Mouse (Mus musculus): ENCODE data around the gene Med27. TPM values are rescaled to one million over a fixed set of nuclear protein-coding genes. Genes with fewer than 3 reads are reported as not detected.

Gene Med27
- polyA plus RNA-seq, 1 experiment, result 33.3 TPM

DNA sequence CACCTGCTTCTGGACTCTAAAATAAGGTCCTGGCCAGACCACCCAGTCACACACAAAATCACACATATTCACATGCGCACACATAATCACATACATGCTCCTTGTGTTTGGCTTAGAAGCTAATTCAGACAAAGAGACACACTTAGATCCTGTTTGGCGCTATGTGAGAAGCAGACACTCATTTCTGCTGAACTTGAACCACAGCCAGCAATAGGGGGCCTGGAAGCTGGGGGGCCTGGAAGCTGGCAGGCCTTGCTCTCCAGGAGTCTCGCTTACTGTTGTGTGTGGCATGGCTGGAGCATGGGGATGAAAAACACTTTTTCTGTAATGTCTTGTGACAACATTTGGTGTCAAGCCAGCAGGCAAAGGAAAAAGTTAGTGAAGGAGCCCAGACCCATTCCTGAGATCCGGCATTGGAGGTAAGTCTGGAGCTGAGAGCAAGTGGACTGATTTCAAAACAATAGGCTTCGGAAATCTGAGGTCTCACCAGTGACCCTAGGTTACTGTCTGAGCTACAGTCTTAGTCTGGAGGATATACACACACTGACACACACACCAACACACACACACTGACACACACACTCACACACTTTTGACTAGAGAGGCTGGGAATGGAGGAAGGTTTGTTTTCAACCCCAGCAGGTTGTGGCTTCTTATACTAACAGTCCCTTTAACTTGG, 189.1 kb downstream of the Med27 start:
- 88% methylated on average over 5 of the region's 5 CpGs for WGBS
- Histone ChIP-seq H3K4me1 (ENCODE audit: control insufficient read depth, insufficient read depth, insufficient read length, low read length) (no peaks in the 10 kb centered on the region), H3K27me3 (ENCODE audit: control insufficient read depth, insufficient read depth, low read length) (no peaks in the 10 kb centered on the region), H3K4me3 (ENCODE audit: low read depth, low read length) (no peak overlapping the region), H3K27ac (ENCODE audit: insufficient read depth, low read depth, low read length) (no peak overlapping the region), H3K36me3 (ENCODE audit: control insufficient read depth, insufficient read depth, low read length) (no peaks in the 10 kb centered on the region)
- TF ChIP-seq POLR2A (IDR thresholded peaks at IDR 0.05; ENCODE audit: low read depth, low read length) (no peak), CTCF (IDR thresholded peaks at IDR 0.05; ENCODE audit: extremely low read depth, insufficient read length, insufficient replicate concordance, low read depth, low read length) (no peak)

DNA sequence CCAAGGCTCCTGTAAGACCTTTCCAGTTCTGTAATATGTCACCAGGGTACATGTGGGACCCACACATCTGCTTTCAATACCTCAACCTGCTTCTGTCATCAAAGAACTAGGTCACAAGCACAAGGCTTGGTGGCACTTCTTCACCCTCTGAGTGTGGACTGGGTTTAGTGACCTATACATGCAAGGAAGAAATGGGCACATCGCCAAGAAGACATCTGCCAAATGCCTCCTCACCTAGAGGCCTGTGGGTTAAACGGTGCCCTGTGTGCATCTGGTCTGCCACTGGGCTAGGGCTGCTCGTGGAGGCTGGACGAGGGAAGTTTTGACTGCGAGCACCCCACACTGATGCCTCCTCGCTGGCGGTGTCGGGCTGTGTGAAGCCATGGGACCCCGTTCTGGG, 189.9 kb downstream of the Med27 start:
- Histone ChIP-seq H3K4me3 (ENCODE audit: low read depth, low read length) (no peak overlapping the region), H3K27ac (ENCODE audit: insufficient read depth, low read depth, low read length) (no peak overlapping the region), H3K4me1 (ENCODE audit: control insufficient read depth, insufficient read depth, insufficient read length, low read length) (no peaks in the 10 kb centered on the region), H3K27me3 (ENCODE audit: control insufficient read depth, insufficient read depth, low read length) (no peaks in the 10 kb centered on the region), H3K36me3 (ENCODE audit: control insufficient read depth, insufficient read depth, low read length) (no peaks in the 10 kb centered on the region)
- 78% methylated on average over 9 of the region's 9 CpGs for WGBS
- TF ChIP-seq POLR2A (IDR thresholded peaks at IDR 0.05; ENCODE audit: low read depth, low read length) (no peak), CTCF (IDR thresholded peaks at IDR 0.05; ENCODE audit: extremely low read depth, insufficient read length, insufficient replicate concordance, low read depth, low read length) (no peak)

DNA sequence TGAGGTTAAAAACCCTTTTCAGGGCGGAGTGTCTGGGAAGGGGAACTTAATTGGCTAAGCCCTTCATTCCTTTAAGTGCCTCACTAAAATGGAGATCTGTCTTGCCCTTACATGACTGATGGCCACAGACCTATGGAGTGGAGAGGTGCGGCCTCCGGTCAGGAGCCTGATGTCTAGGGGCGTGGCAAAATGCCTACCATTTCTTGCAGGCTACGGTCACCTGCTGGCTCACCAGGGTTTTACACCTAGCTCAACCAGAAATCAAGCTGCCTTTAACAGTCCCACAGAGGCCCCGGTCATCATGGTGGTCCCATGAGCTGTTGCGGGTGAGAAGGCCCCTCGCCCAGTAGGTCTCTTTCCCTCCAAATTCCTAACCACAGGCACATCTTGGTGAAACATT, 190.7 kb downstream of the Med27 start:
- Histone ChIP-seq H3K27ac (ENCODE audit: insufficient read depth, low read depth, low read length) (no peak overlapping the region), H3K36me3 (ENCODE audit: control insufficient read depth, insufficient read depth, low read length) (no peaks in the 10 kb centered on the region), H3K4me3 (ENCODE audit: low read depth, low read length) (no peak overlapping the region), H3K27me3 (ENCODE audit: control insufficient read depth, insufficient read depth, low read length) (no peaks in the 10 kb centered on the region), H3K4me1 (ENCODE audit: control insufficient read depth, insufficient read depth, insufficient read length, low read length) (no peaks in the 10 kb centered on the region)
- WGBS, result 45% methylated on average over 8 of the region's 8 CpGs
- TF ChIP-seq CTCF (IDR thresholded peaks at IDR 0.05; ENCODE audit: extremely low read depth, insufficient read length, insufficient replicate concordance, low read depth, low read length) (peak; percentile 44; the same call in 1 of the 2 replicates), POLR2A (IDR thresholded peaks at IDR 0.05; ENCODE audit: low read depth, low read length) (no peak)

DNA sequence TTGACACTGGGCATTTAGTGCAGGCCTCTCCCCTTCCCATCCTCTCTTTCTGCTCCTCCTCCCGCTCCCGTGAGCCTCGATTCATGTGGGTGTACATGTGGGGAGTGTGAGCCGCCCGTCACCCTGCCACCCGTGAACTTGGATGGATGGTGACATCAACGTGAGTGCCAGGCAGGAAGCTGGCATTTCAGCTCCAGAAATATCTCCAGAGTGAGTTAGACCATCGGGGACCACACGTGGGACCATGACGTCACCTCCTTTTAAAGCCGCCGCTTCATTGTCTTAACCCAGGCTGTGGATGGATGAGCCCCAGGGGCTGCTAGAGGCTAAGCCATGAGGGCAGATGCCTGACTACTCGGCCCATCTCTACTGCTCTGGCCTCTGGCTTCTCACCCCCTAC, 195.4 kb downstream of the Med27 start:
- Histone ChIP-seq H3K27me3 (ENCODE audit: control insufficient read depth, insufficient read depth, low read length) (no peaks in the 10 kb centered on the region), H3K4me1 (ENCODE audit: control insufficient read depth, insufficient read depth, insufficient read length, low read length) (no peaks in the 10 kb centered on the region), H3K36me3 (ENCODE audit: control insufficient read depth, insufficient read depth, low read length) (no peaks in the 10 kb centered on the region), H3K4me3 (ENCODE audit: low read depth, low read length) (no peak overlapping the region), H3K27ac (ENCODE audit: insufficient read depth, low read depth, low read length) (no peak overlapping the region)
- WGBS, result 73% methylated on average over 13 of the region's 13 CpGs
- no peak for TF ChIP-seq POLR2A (IDR thresholded peaks at IDR 0.05; ENCODE audit: low read depth, low read length)
- no peak for TF ChIP-seq CTCF (IDR thresholded peaks at IDR 0.05; ENCODE audit: extremely low read depth, insufficient read length, insufficient replicate concordance, low read depth, low read length)

DNA sequence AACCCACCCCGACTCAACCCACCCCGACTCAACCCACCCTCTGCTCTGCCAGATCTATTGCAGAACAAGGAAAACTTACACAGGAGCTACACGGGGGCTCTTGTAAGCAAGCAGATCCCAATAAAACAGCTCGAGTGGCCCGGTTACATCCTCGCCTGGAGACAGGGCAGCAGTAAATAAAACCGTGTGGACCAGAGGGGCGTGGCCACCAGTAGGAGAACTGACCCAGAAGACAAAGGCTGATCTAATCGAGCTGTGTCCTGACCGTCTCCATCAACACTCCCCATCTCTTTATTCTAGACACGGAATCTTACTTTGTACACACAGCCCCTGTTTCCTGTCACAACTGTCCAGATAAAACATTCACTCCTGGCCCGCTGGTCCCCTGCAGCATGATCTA, 200.0 kb downstream of the Med27 start:
- Histone ChIP-seq H3K4me1 (ENCODE audit: control insufficient read depth, insufficient read depth, insufficient read length, low read length) (no peaks in the 10 kb centered on the region), H3K27ac (ENCODE audit: insufficient read depth, low read depth, low read length) (no peak overlapping the region), H3K27me3 (ENCODE audit: control insufficient read depth, insufficient read depth, low read length) (no peaks in the 10 kb centered on the region), H3K36me3 (ENCODE audit: control insufficient read depth, insufficient read depth, low read length) (no peaks in the 10 kb centered on the region), H3K4me3 (ENCODE audit: low read depth, low read length) (no peak overlapping the region)
- WGBS, result 14% methylated on average over 12 of the region's 12 CpGs
- no peak for TF ChIP-seq POLR2A (IDR thresholded peaks at IDR 0.05; ENCODE audit: low read depth, low read length)
- TF ChIP-seq CTCF (IDR thresholded peaks at IDR 0.05; ENCODE audit: extremely low read depth, insufficient read length, insufficient replicate concordance, low read depth, low read length), result no peak

DNA sequence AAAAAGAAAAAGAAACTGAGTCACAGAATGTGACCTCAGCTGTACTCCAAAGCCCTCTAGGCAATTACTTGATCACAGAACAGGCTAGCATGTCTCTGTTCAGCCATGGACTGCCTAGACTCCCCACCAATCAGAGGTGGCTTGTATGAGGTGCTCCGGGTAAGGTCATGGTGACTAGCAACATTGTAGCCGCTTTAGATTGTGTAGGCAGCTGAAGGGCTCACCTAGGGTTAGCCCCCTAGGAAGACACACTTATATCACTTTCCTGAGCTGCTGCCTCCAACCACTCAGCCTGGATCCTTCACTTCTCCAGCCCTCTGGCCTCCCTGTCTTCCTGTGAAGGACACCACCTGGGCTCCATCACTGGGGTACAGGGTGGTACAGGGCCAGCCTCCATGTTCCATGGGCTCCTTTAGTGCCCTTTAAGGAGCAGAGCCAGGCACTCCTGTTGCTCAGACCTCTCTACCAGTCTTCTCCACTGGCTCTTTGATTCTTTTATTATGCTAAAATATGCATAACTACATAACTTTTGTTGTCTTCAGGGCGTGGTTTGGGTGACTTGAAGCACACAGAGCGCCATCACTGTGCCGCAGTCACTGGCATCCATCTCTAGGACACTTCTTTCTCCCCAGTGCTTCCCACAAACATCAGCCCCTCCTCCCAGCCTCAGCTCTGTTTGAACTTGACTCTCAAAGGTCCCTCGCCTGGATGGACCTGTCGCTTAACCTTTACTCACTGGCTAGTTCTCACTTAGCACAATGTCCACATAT, 205.4 kb downstream of the Med27 start:
- H3K36me3 ChIP-seq (ENCODE audit: control insufficient read depth, insufficient read depth, low read length), result no peaks in the 10 kb centered on the region
- no peaks in the 10 kb centered on the region for H3K27me3 ChIP-seq (ENCODE audit: control insufficient read depth, insufficient read depth, low read length)
- no peak overlapping the region for H3K4me3 ChIP-seq (ENCODE audit: low read depth, low read length)
- no peaks in the 10 kb centered on the region for H3K4me1 ChIP-seq (ENCODE audit: control insufficient read depth, insufficient read depth, insufficient read length, low read length)
- no peak for TF ChIP-seq CTCF (IDR thresholded peaks at IDR 0.05; ENCODE audit: extremely low read depth, insufficient read length, insufficient replicate concordance, low read depth, low read length)
- TF ChIP-seq POLR2A (IDR thresholded peaks at IDR 0.05; ENCODE audit: low read depth, low read length), result no peak
- 70% methylated on average over 7 of the region's 7 CpGs for WGBS
- no peak overlapping the region for H3K27ac ChIP-seq (ENCODE audit: insufficient read depth, low read depth, low read length)

DNA sequence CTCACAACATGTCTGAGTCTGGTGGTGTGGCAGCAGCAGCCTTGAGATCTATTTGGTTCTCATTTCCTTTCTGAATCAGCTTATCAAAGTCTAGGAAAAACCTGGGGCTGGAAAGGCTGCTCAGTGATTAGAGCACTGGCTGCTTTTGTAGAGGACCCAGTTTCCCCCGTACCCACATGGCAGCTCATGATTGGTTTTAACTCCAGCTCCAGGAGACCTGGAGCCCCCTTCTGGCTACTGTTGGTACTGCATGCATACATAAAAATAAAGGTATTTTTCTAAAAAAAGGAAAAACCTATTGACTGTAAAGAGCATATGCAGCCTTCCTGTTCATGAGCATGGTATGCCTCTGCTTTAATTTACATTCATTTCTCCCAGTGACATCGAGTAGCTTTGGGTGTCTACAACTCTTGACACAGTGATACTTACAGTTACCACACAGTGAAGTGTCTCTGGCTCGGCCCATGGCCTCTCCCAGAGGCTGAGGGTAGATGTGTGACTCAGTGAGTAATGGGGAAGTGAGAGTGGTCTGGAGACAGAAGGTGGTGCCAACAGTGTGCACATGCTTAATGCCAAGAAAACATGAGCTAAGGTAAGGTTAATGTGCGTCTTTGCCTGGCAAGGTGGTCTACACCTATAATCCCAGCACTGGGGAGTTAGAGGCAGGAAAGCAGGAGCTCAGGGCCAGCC, 207.5 kb downstream of the Med27 start:
- Histone ChIP-seq H3K4me3 (ENCODE audit: low read depth, low read length) (no peak overlapping the region), H3K27ac (ENCODE audit: insufficient read depth, low read depth, low read length) (no peak overlapping the region), H3K27me3 (ENCODE audit: control insufficient read depth, insufficient read depth, low read length) (no peaks in the 10 kb centered on the region), H3K4me1 (ENCODE audit: control insufficient read depth, insufficient read depth, insufficient read length, low read length) (no peaks in the 10 kb centered on the region), H3K36me3 (ENCODE audit: control insufficient read depth, insufficient read depth, low read length) (no peaks in the 10 kb centered on the region)
- TF ChIP-seq CTCF (IDR thresholded peaks at IDR 0.05; ENCODE audit: extremely low read depth, insufficient read length, insufficient replicate concordance, low read depth, low read length) (peak; percentile 83; the same call in 1 of the 2 replicates), POLR2A (IDR thresholded peaks at IDR 0.05; ENCODE audit: low read depth, low read length) (no peak)
- 63% methylated on average over 4 of the region's 4 CpGs for WGBS
